Mouse (Mus musculus) limb, embryonic 12.5 days (tissue): Measurements from ENCODE around the gene Zdhhc12. TPM values are rescaled to one million over a fixed set of nuclear protein-coding genes. Genes with fewer than 3 reads are reported as not detected.

Experiments
- ATAC-seq: fragments of 200-750 bp; cut with Nextera tagmentation; 2 replicates; pipeline ENCODE4 v1.8.0; 2017; ENCODE audit warnings: low read depth, moderate TSS enrichment; ENCODE audit not compliant: insufficient number of reproducible peaks, insufficient read depth, low FRiP score, low TSS enrichment
- H3K27ac ChIP-seq: fragments of 300-500 bp; sonication (generic); 2 replicates; pipeline ENCODE4 v1.5.1; 2016; ENCODE audit warnings: mild to moderate bottlenecking, moderate library complexity
- H3K27me3 ChIP-seq: fragments of 300-500 bp; sonication (generic); 2 replicates; pipeline ENCODE4 v1.6.1; 2016; ENCODE audit warnings: mild to moderate bottlenecking, moderate library complexity
- H3K36me3 ChIP-seq: fragments of 300-500 bp; sonication (generic); 2 replicates; pipeline ENCODE4 v1.6.1; 2016; ENCODE audit warnings: mild to moderate bottlenecking, moderate library complexity
- H3K4me1 ChIP-seq: fragments of 300-500 bp; sonication (generic); replicated peaks from 2 replicates; pipeline ENCODE4 v1.6.1; 2016
- H3K4me2 ChIP-seq: fragments of 300-500 bp; sonication (generic); 2 replicates; pipeline ENCODE4 v1.6.1; 2016; ENCODE audit warnings: mild to moderate bottlenecking, moderate library complexity
- H3K4me3 ChIP-seq: fragments of 300-500 bp; sonication (generic); replicated peaks from 2 replicates; pipeline ENCODE4 v1.5.1; 2016; ENCODE audit warnings: mild to moderate bottlenecking
- H3K9ac ChIP-seq: fragments of 300-500 bp; sonication (generic); replicated peaks from 2 replicates; pipeline ENCODE4 v1.6.1; 2016; ENCODE audit warnings: mild to moderate bottlenecking, moderate library complexity
- H3K9me3 ChIP-seq: fragments of 300-500 bp; sonication (generic); 2 replicates; pipeline ENCODE4 v1.6.1; 2016; ENCODE audit warnings: mild to moderate bottlenecking, moderate library complexity
- WGBS: fragments of 180-500 bp; shearing (Covaris S2); methylation state at CpG from one replicate; pipeline ENCODE4 v1.1.7; 2016; 5-methylcytosine and 5-hydroxymethylcytosine counted together
- polyA plus RNA-seq: library from polyadenylated mRNA; unstranded; fragments of >200 nt; fragmentation: Nextera tagmentation; extraction: Ambion mirVana; gene quantifications from 2 replicates; pipeline ENCODE4 v1.2.1, GENCODE M21; 2016

The Zdhhc12 gene
- polyA plus RNA-seq, 1 experiment from 2014 or later = 26.0 TPM

- WGBS = 11% methylated on average over 31 of the region's 31 CpGs
- H3K9me3 ChIP-seq = no peaks in the 10 kb centered on the region
- H3K4me2 ChIP-seq = peak within 1 kb of the TSS; percentile 88
- H3K4me1 ChIP-seq = peaks cover 20% of the 10 kb centered on the region
- H3K27ac ChIP-seq = peak within 1 kb of the TSS; percentile 88
- peak within 1 kb of the TSS; percentile 86 for H3K4me3 ChIP-seq
- H3K27me3 ChIP-seq = no peaks in the 10 kb centered on the region
- H3K9ac ChIP-seq = peak within 1 kb of the TSS; percentile 90
- H3K36me3 ChIP-seq = peaks cover 4% of the 10 kb centered on the region; the same call in 1 of the 2 replicates
- ATAC-seq = peak; percentile 92
Observed at GRCm38 (mm10) chr2:30124472-30125274, 31.2 kb upstream of the Zdhhc12 start, which contains the start of gene Zer1. TSS of gene Zer1 (minus strand) at chr2:30124585.

- Histone ChIP-seq H3K27me3 (no peaks in the 10 kb centered on the region), H3K9me3 (no peaks in the 10 kb centered on the region), H3K27ac (peak overlapping the region; percentile 88), H3K9ac (peak overlapping the region; percentile 90), H3K36me3 (peaks cover 8% of the 10 kb centered on the region; the same call in 1 of the 2 replicates), H3K4me3 (peak overlapping the region; percentile 86), H3K4me1 (peaks cover 20% of the 10 kb centered on the region), H3K4me2 (peak overlapping the region; percentile 88)
- under 1% methylated on average over 36 of the region's 44 CpGs for WGBS
- peak; percentile 71 for ATAC-seq
Observed at GRCm38 (mm10) chr2:30123729-30124471, 30.5 kb upstream of the Zdhhc12 start.

- H3K4me2 ChIP-seq = peak overlapping the region; percentile 88
- H3K27me3 ChIP-seq = no peaks in the 10 kb centered on the region
- ATAC-seq = no peak
- H3K4me1 ChIP-seq = peaks cover 20% of the 10 kb centered on the region
- H3K4me3 ChIP-seq = no peak overlapping the region
- no peak overlapping the region for H3K9ac ChIP-seq
- H3K27ac ChIP-seq = no peak overlapping the region
- H3K9me3 ChIP-seq = no peaks in the 10 kb centered on the region
- H3K36me3 ChIP-seq = peaks cover 12% of the 10 kb centered on the region; the same call in 1 of the 2 replicates
- WGBS = 90% methylated on average over 5 of the region's 5 CpGs
Observed at GRCm38 (mm10) chr2:30122766-30123165, 29.3 kb upstream of the Zdhhc12 start.

- 90% methylated on average over 4 of the region's 4 CpGs for WGBS
Observed at GRCm38 (mm10) chr2:30120269-30120668, 26.8 kb upstream of the Zdhhc12 start.

GRCm38 (mm10) chr2:30119641-30120051 lies 26.2 kb upstream of the Zdhhc12 start:
- H3K4me3 ChIP-seq = no peak overlapping the region
- no peak overlapping the region for H3K27ac ChIP-seq
- H3K27me3 ChIP-seq = no peaks in the 10 kb centered on the region
- H3K9ac ChIP-seq = no peak overlapping the region
- 36% methylated on average over 6 of the region's 6 CpGs for WGBS
- no peak overlapping the region for H3K4me2 ChIP-seq
- H3K4me1 ChIP-seq = peaks cover 12% of the 10 kb centered on the region
- H3K9me3 ChIP-seq = no peaks in the 10 kb centered on the region
- H3K36me3 ChIP-seq = peaks cover 18% of the 10 kb centered on the region
- no peak for ATAC-seq

More at GRCm38 (mm10) chr2:30120269-30120668, 26.8 kb upstream of the Zdhhc12 start:
- H3K4me2 ChIP-seq = no peak overlapping the region
- no peaks in the 10 kb centered on the region for H3K27me3 ChIP-seq
- H3K36me3 ChIP-seq = peaks cover 12% of the 10 kb centered on the region; the same call in 1 of the 2 replicates
- H3K9me3 ChIP-seq = no peaks in the 10 kb centered on the region
- H3K27ac ChIP-seq = no peak overlapping the region
- peaks cover 19% of the 10 kb centered on the region for H3K4me1 ChIP-seq
- H3K4me3 ChIP-seq = no peak overlapping the region
- H3K9ac ChIP-seq = 0 out of 2 replicates have a peak overlapping the region, but pooled peaks have one; percentile 0
- ATAC-seq = no peak

GRCm38 (mm10) chr2:30112564-30112963 lies 19.1 kb upstream of the Zdhhc12 start:
- H3K4me1 ChIP-seq = no peaks in the 10 kb centered on the region
- no peaks in the 10 kb centered on the region for H3K9me3 ChIP-seq
- H3K4me2 ChIP-seq = no peak overlapping the region
- no peak overlapping the region for H3K9ac ChIP-seq
- ATAC-seq = no peak
- peaks cover 67% of the 10 kb centered on the region for H3K36me3 ChIP-seq
- H3K27ac ChIP-seq = no peak overlapping the region
- no peak overlapping the region for H3K4me3 ChIP-seq
- 97% methylated on average over 5 of the region's 5 CpGs for WGBS
- H3K27me3 ChIP-seq = no peaks in the 10 kb centered on the region

GRCm38 (mm10) chr2:30111500-30111899 lies 18.1 kb upstream of the Zdhhc12 start:
- Histone ChIP-seq H3K27ac (no peak overlapping the region), H3K9me3 (no peaks in the 10 kb centered on the region), H3K27me3 (no peaks in the 10 kb centered on the region), H3K36me3 (peaks cover 77% of the 10 kb centered on the region), H3K4me2 (no peak overlapping the region), H3K9ac (no peak overlapping the region), H3K4me3 (no peak overlapping the region), H3K4me1 (no peaks in the 10 kb centered on the region)
- 92% methylated on average over 2 of the region's 2 CpGs for WGBS
- ATAC-seq = no peak

GRCm38 (mm10) chr2:30108260-30108659 lies 14.8 kb upstream of the Zdhhc12 start:
- H3K36me3 ChIP-seq = peaks cover 98% of the 10 kb centered on the region
- WGBS = 94% methylated on average over 4 of the region's 4 CpGs
- no peaks in the 10 kb centered on the region for H3K9me3 ChIP-seq

GRCm38 (mm10) chr2:30107646-30108045 lies 14.2 kb upstream of the Zdhhc12 start:
- Histone ChIP-seq H3K27ac (no peak overlapping the region), H3K4me2 (no peak overlapping the region), H3K27me3 (no peaks in the 10 kb centered on the region), H3K36me3 (peaks cover 98% of the 10 kb centered on the region), H3K4me1 (no peaks in the 10 kb centered on the region), H3K4me3 (no peak overlapping the region), H3K9ac (no peak overlapping the region), H3K9me3 (no peaks in the 10 kb centered on the region)
- no peak for ATAC-seq
- WGBS = 91% methylated on average over 5 of the region's 5 CpGs

More at GRCm38 (mm10) chr2:30108260-30108659, 14.8 kb upstream of the Zdhhc12 start:
- no peak for ATAC-seq
- Histone ChIP-seq H3K27ac (no peak overlapping the region), H3K4me1 (no peaks in the 10 kb centered on the region), H3K4me2 (no peak overlapping the region), H3K4me3 (no peak overlapping the region), H3K9ac (no peak overlapping the region), H3K27me3 (no peaks in the 10 kb centered on the region)

- H3K4me3 ChIP-seq = no peak overlapping the region
- H3K4me1 ChIP-seq = no peaks in the 10 kb centered on the region
- H3K9ac ChIP-seq = no peak overlapping the region
- no peaks in the 10 kb centered on the region for H3K9me3 ChIP-seq
- no peak overlapping the region for H3K27ac ChIP-seq
- ATAC-seq = no peak
- no peak overlapping the region for H3K4me2 ChIP-seq
- H3K36me3 ChIP-seq = peaks cover 98% of the 10 kb centered on the region
- no peaks in the 10 kb centered on the region for H3K27me3 ChIP-seq
Observed at GRCm38 (mm10) chr2:30106364-30106763, 12.9 kb upstream of the Zdhhc12 start.

GRCm38 (mm10) chr2:30100214-30100613 lies 6.8 kb upstream of the Zdhhc12 start:
- Histone ChIP-seq H3K4me3 (no peak overlapping the region), H3K4me2 (no peak overlapping the region), H3K27me3 (no peaks in the 10 kb centered on the region), H3K36me3 (peaks cover 87% of the 10 kb centered on the region), H3K9me3 (no peaks in the 10 kb centered on the region), H3K4me1 (0 out of 2 replicates have a peak, but pooled peaks cover 1% of the 10 kb centered on the region), H3K27ac (no peak overlapping the region), H3K9ac (no peak overlapping the region)
- ATAC-seq = no peak
- WGBS = 77% methylated on average over 4 of the region's 4 CpGs
